Comparison of ENCODE assay signal across 9 mouse cellular contexts in the genomic region with DNA sequence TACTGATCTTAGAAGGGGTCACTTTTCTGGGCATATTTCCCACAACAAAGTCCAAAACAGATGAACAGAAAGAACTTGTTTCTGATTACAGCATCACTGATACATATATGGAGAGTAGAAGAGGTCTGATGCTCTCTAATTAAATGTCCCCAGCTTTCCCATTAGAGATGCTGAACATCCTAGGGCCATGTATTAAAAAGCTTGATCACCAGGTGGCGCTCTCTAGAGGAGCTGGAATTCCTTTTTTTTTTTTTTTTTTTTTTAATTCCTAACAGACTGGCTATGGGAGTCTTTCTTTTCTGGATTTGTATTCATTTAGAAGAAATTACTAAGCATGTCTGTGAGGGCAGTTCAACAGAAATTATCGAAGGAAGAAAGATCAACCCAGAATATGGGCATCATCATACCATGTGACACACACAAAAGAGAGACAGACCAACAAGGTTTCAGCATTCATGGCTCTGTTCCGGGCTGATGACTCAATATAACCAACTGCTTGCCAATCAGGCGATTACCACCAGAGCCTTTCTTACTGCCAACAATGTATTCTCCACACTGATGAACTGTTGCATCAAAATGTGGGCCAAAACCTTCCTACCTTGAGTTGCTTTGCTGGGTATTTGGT.
DNase-seq lines count a peak whose midpoint lies in the region; ATAC-seq and TF ChIP-seq lines count a peak whose summit lies in the region.
"Had no signal": no experiment of that assay in that cellular context is flagged by ENCODE, and none has a peak within 500 bp of the region (broad histone marks: within the 10 kb centered on the region; RNA-seq: fewer than 3 reads in every experiment).

No protein-coding gene starts in this region.

- no peak overlapping the region for H3K4me2 ChIP-seq in intestine, postnatal 0 days (replicated peaks; ENCODE audit: low read depth)
- H3K4me2 ChIP-seq in intestine, embryonic 16.5 days (ENCODE audit: low read depth, low read length) = no peak overlapping the region
- no peak overlapping the region for H3K4me2 ChIP-seq in forebrain, embryonic 12.5 days
- no peak overlapping the region for H3K4me2 ChIP-seq in midbrain, postnatal 0 days (ENCODE audit: low read depth, low read length, poor library complexity, severe bottlenecking)
- H3K4me2 ChIP-seq: stomach, embryonic 15.5 days had no signal

- H3K36me3 ChIP-seq in intestine, postnatal 0 days (ENCODE audit: control insufficient read depth, insufficient read depth) = no peaks in the 10 kb centered on the region
- no peaks in the 10 kb centered on the region for H3K36me3 ChIP-seq in intestine, embryonic 16.5 days (ENCODE audit: control insufficient read depth, insufficient read depth, low read length)
- H3K36me3 ChIP-seq in forebrain, embryonic 12.5 days (replicated peaks) = no peaks in the 10 kb centered on the region
- no peaks in the 10 kb centered on the region for H3K36me3 ChIP-seq in midbrain, postnatal 0 days (ENCODE audit: insufficient read depth, low read length)
- H3K36me3 ChIP-seq: stomach, embryonic 15.5 days had no signal

- no peaks in the 10 kb centered on the region for H3K4me1 ChIP-seq in intestine, postnatal 0 days (replicated peaks; ENCODE audit: control insufficient read depth, insufficient read depth, low read length)
- no peaks in the 10 kb centered on the region for H3K4me1 ChIP-seq in intestine, embryonic 16.5 days (ENCODE audit: control insufficient read depth, insufficient read depth, low read length)
- no peaks in the 10 kb centered on the region for H3K4me1 ChIP-seq in forebrain, embryonic 12.5 days
- no peaks in the 10 kb centered on the region for H3K4me1 ChIP-seq in midbrain, postnatal 0 days (ENCODE audit: insufficient read depth, low read length)
- H3K4me1 ChIP-seq: stomach, embryonic 15.5 days had no signal

- DNase-seq in 416B (ENCODE audit: low read depth) = peak; percentile 7
- peak; percentile 57 for DNase-seq in Muller cell, postnatal 12 days (ENCODE audit: inconsistent ontology term)
- peak; percentile 39 for DNase-seq in midbrain, postnatal 0 days (ENCODE audit: low spot score)
- DNase-seq in ovary, postnatal 36 days (ENCODE audit: low spot score) = no peak
- DNase-seq in urinary bladder, postnatal 10 days (ENCODE audit: low spot score) = no peak

- no peak overlapping the region for H3K9ac ChIP-seq in intestine, postnatal 0 days (ENCODE audit: low read depth, low read length)
- no peak overlapping the region for H3K9ac ChIP-seq in intestine, embryonic 16.5 days (ENCODE audit: low read depth, low read length)
- no peak overlapping the region for H3K9ac ChIP-seq in forebrain, embryonic 12.5 days
- H3K9ac ChIP-seq in midbrain, postnatal 0 days (replicated peaks; ENCODE audit: low read length, poor library complexity, severe bottlenecking) = no peak overlapping the region
- H3K9ac ChIP-seq: stomach, embryonic 15.5 days had no signal

- no peaks in the 10 kb centered on the region for H3K27me3 ChIP-seq in intestine, postnatal 0 days (replicated peaks; ENCODE audit: control insufficient read depth, insufficient read depth, low read length)
- H3K27me3 ChIP-seq in intestine, embryonic 16.5 days (replicated peaks; ENCODE audit: control insufficient read depth, insufficient read depth, low read length) = no peaks in the 10 kb centered on the region
- no peaks in the 10 kb centered on the region for H3K27me3 ChIP-seq in forebrain, embryonic 12.5 days
- no peaks in the 10 kb centered on the region for H3K27me3 ChIP-seq in midbrain, postnatal 0 days (ENCODE audit: insufficient read depth, low read length)
- H3K27me3 ChIP-seq: stomach, embryonic 15.5 days had no signal

- no peak for ATAC-seq in intestine, postnatal 0 days
- ATAC-seq in intestine, embryonic 16.5 days = no peak
- ATAC-seq in forebrain, embryonic 12.5 days (ENCODE audit: low FRiP score) = 0 out of 2 replicates have a peak, but pooled peaks have one; percentile 49
- no peak for ATAC-seq in midbrain, postnatal 0 days (ENCODE audit: low FRiP score)

- peak; percentile 57 for TF ChIP-seq CTCF in intestine, postnatal 0 days (IDR thresholded peaks at IDR 0.05; ENCODE audit: low read depth)
- TF ChIP-seq CTCF in midbrain, postnatal 0 days (IDR thresholded peaks at IDR 0.05) = peak; percentile 58

- no peak overlapping the region for H3K4me3 ChIP-seq in intestine, postnatal 0 days (ENCODE audit: low read depth, low read length)
- H3K4me3 ChIP-seq in intestine, embryonic 16.5 days (ENCODE audit: low read length) = no peak overlapping the region
- H3K4me3 ChIP-seq in forebrain, embryonic 12.5 days (replicated peaks) = no peak overlapping the region
- no peak overlapping the region for H3K4me3 ChIP-seq in midbrain, postnatal 0 days (ENCODE audit: low read depth, low read length)
- H3K4me3 ChIP-seq: stomach, embryonic 15.5 days had no signal

- 61% methylated on average over 4 of the region's 4 CpGs for WGBS in intestine, postnatal 0 days
- 58% methylated on average over 4 of the region's 4 CpGs for WGBS in intestine, embryonic 16.5 days
- 50% methylated on average over 4 of the region's 4 CpGs for WGBS in forebrain, embryonic 12.5 days
- 44% methylated on average over 4 of the region's 4 CpGs for WGBS in midbrain, postnatal 0 days

- no peak overlapping the region for H3K27ac ChIP-seq in intestine, postnatal 0 days (ENCODE audit: low read depth, low read length)
- no peak overlapping the region for H3K27ac ChIP-seq in intestine, embryonic 16.5 days (ENCODE audit: low read length)
- H3K27ac ChIP-seq in forebrain, embryonic 12.5 days = no peak overlapping the region
- no peak overlapping the region for H3K27ac ChIP-seq in midbrain, postnatal 0 days (ENCODE audit: low read depth, low read length)
- H3K27ac ChIP-seq: stomach, embryonic 15.5 days had no signal

- H3K9me3 ChIP-seq in intestine, postnatal 0 days (ENCODE audit: control insufficient read depth) = no peaks in the 10 kb centered on the region
- H3K9me3 ChIP-seq in intestine, embryonic 16.5 days (ENCODE audit: control insufficient read depth, low read length) = no peaks in the 10 kb centered on the region
- no peaks in the 10 kb centered on the region for H3K9me3 ChIP-seq in forebrain, embryonic 12.5 days
- H3K9me3 ChIP-seq in midbrain, postnatal 0 days (ENCODE audit: low read length) = no peaks in the 10 kb centered on the region
- H3K9me3 ChIP-seq: stomach, embryonic 15.5 days had no signal

Comparison
In these comparisons a context has a peak if more than half of its experiments do, and no peak if none do; other contexts are left out.
1. DNase-seq: peak in 416B (single experiment), Muller cell, postnatal 12 days (single experiment) and midbrain, postnatal 0 days (single experiment); none in ovary, postnatal 36 days (single experiment) and urinary bladder, postnatal 10 days (single experiment).